Mouse (Mus musculus) hindbrain, embryonic 15.5 days (tissue): ENCODE measurements around the gene Cyp2w1. TPM values are rescaled to one million over a fixed set of nuclear protein-coding genes. Genes with fewer than 3 reads are reported as not detected.

Experiments used
- ATAC-seq: fragments of 200-750 bp; cut with Nextera tagmentation; 2 replicates; pipeline ENCODE4 v1.8.0; 2017; ENCODE audit warnings: low read depth, moderate number of reproducible peaks, moderate TSS enrichment; ENCODE audit not compliant: low FRiP score
- H3K27ac ChIP-seq: fragments of 300-500 bp; sonication (generic); replicated peaks from 2 replicates; pipeline ENCODE4 v1.5.1; 2015; ENCODE audit warnings: mild to moderate bottlenecking, inconsistent platforms
- H3K27me3 ChIP-seq: fragments of 300-500 bp; sonication (generic); 2 replicates; pipeline ENCODE4 v1.6.1; 2015; ENCODE audit warnings: control low read depth, inconsistent platforms
- H3K36me3 ChIP-seq: fragments of 300-500 bp; sonication (generic); 2 replicates; pipeline ENCODE4 v1.6.1; 2015; ENCODE audit warnings: control low read depth, inconsistent platforms
- H3K4me1 ChIP-seq: fragments of 300-500 bp; sonication (generic); replicated peaks from 2 replicates; pipeline ENCODE4 v1.6.1; 2015; ENCODE audit warnings: control low read depth, inconsistent platforms
- H3K4me2 ChIP-seq: fragments of 300-500 bp; sonication (generic); 2 replicates; pipeline ENCODE4 v1.6.1; 2015; ENCODE audit warnings: moderate library complexity, mild to moderate bottlenecking, inconsistent platforms
- H3K4me3 ChIP-seq: fragments of 300-500 bp; sonication (generic); 2 replicates; pipeline ENCODE4 v1.5.1; 2015; ENCODE audit warnings: mild to moderate bottlenecking, inconsistent platforms
- H3K9ac ChIP-seq: fragments of 300-500 bp; sonication (generic); 2 replicates; pipeline ENCODE4 v1.6.1; 2015; ENCODE audit warnings: inconsistent platforms
- H3K9me3 ChIP-seq: fragments of 300-500 bp; sonication (generic); 2 replicates; pipeline ENCODE4 v1.6.1; 2016; ENCODE audit warnings: control low read depth, inconsistent platforms
- WGBS: fragments of 180-500 bp; shearing (Covaris S2); methylation state at CpG from one replicate; pipeline ENCODE4 v1.1.7; 2015; 5-methylcytosine and 5-hydroxymethylcytosine counted together
- polyA plus RNA-seq: library from polyadenylated mRNA; unstranded; fragments of >200 nt; fragmentation: Nextera tagmentation; extraction: Ambion mirVana; gene quantifications from 2 replicates; pipeline ENCODE4 v1.2.1, GENCODE M21; 2015

Gene Cyp2w1
- not detected in 2 replicates for polyA plus RNA-seq

DNA sequence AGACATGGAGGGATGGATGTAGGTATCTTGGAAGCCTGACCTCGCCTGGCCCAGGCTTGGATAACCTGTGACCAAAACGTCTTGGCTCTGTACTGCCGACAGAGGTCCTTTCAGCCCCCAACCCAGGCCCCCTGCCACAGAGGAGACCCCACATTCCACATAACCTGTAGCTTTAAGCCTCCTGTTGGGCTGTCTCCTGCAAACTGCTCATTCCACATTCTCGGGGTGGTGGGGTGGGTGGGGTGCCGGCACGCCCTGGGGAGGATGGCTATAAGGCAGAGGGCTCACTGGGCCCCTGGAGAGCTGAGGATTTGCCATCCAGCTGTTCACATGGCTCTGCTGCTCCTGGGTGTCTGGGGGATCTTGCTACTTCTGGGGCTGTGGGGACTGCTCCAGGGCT, at the start of gene Cyp2w1:
Gene Cyp2w1 (plus strand): TSS at position 301 of the 400 bp plus-strand sequence.
- ATAC-seq = no peak
- no peaks in the 10 kb centered on the region for H3K9me3 ChIP-seq
- no peaks in the 10 kb centered on the region for H3K36me3 ChIP-seq
- 0 out of 2 replicates have a peak, but pooled peaks cover 7% of the 10 kb centered on the region for H3K27me3 ChIP-seq
- no peaks in the 10 kb centered on the region for H3K4me1 ChIP-seq
- H3K4me3 ChIP-seq = no peak within 1 kb of the TSS
- no peak within 1 kb of the TSS for H3K27ac ChIP-seq
- H3K4me2 ChIP-seq = no peak within 1 kb of the TSS
- H3K9ac ChIP-seq = no peak within 1 kb of the TSS
- WGBS = 62% methylated on average over 6 of the region's 6 CpGs

DNA sequence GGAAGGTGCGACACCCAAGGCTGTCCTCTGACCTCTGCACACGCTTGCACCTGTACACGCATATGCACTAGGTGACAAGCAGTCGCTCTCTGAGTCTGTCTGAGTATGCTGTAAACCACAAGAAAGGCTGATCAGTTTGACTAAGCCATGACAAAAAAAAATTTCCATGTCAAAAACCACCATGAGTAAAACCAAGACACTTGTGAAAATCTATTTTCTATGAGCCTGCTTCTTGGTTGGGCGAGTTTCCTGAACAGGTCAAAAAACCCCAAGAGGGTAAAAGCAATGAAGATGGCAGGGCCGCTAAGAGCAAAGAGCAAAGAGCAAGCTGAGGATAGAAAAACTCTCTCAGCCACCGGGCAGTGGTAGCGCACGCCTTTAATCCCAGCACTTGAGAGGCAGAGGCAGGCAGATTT, 48.8 kb upstream of the Cyp2w1 start:
- Histone ChIP-seq H3K27me3 (no peaks in the 10 kb centered on the region), H3K27ac (no peak overlapping the region), H3K4me1 (no peaks in the 10 kb centered on the region), H3K9ac (no peak overlapping the region), H3K4me2 (no peak overlapping the region), H3K9me3 (no peaks in the 10 kb centered on the region), H3K4me3 (no peak overlapping the region), H3K36me3 (peaks cover 6% of the 10 kb centered on the region; the same call in 1 of the 2 replicates)
- no peak for ATAC-seq
- 89% methylated on average over 9 of the region's 9 CpGs for WGBS

DNA sequence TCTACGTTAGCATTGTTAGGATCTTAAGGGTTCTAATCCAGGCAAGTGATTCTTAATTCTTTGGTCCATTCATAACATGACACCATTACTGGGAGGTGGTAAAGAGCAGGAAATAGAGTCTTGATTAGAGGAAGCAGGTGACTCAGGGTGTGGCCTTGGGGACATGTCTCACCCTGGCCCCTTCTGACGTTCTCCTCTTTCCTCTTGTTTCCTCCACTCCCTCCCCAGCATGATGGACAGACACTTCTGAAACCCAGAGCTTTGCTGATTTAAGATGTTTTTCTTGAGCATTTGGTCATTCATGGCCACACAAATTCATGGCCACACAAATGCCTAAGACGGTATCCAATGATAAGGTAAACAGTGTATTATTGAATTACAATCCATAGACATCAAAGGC, 42.5 kb upstream of the Cyp2w1 start:
- Histone ChIP-seq H3K9me3 (peaks cover 3% of the 10 kb centered on the region; the same call in 1 of the 2 replicates), H3K4me2 (no peak overlapping the region), H3K4me3 (no peak overlapping the region), H3K4me1 (no peaks in the 10 kb centered on the region), H3K36me3 (no peaks in the 10 kb centered on the region), H3K27me3 (no peaks in the 10 kb centered on the region), H3K9ac (no peak overlapping the region), H3K27ac (no peak overlapping the region)
- no peak for ATAC-seq
- 82% methylated on average over 3 of the region's 3 CpGs for WGBS

DNA sequence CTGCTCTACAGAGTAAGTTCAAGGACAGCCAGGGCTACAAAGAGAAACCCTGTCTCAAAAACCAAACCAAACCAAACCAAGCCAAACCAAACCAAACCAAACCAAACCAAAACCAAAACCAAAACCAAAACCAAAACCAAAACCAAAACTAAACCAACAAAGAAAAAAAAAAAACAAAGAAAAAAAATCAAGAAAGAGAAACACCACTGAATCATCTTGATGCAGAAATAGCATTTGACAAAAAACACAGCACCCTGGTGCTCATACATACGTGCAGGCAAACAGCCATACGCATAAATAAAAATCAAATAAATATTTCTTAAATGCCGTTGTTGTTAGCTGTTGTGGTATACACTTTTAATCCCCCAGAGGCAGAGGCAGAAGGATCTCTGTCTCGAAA, 41.9 kb upstream of the Cyp2w1 start:
- ATAC-seq = no peak
- no peaks in the 10 kb centered on the region for H3K36me3 ChIP-seq
- H3K9me3 ChIP-seq = peaks cover 3% of the 10 kb centered on the region; the same call in 1 of the 2 replicates
- H3K4me2 ChIP-seq = no peak overlapping the region
- H3K27ac ChIP-seq = no peak overlapping the region
- H3K27me3 ChIP-seq = no peaks in the 10 kb centered on the region
- no peak overlapping the region for H3K9ac ChIP-seq
- 95% methylated on average over 4 of the region's 4 CpGs for WGBS
- H3K4me3 ChIP-seq = no peak overlapping the region
- H3K4me1 ChIP-seq = no peaks in the 10 kb centered on the region

DNA sequence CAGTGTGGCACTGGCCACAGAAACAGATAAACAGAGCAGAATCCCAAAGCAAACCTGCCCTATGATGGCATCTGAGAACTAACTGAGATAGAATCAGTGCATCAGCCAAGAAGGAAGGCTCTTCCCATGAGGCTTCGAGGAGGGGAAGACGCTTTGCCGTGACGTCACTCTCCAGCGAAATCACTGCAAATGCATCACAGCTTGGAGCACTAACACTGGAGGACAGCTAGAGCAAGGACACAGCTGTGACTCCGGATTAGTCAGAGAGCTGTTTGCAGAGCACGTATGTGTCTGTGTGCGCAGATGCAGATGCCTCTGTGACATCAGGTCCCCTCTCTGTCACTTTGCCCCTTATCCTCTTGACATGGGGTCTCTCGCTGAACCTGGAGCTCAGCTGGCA, 40.6 kb upstream of the Cyp2w1 start:
- Histone ChIP-seq H3K36me3 (no peaks in the 10 kb centered on the region), H3K9ac (no peak overlapping the region), H3K27ac (no peak overlapping the region), H3K4me2 (no peak overlapping the region), H3K27me3 (no peaks in the 10 kb centered on the region), H3K9me3 (peaks cover 3% of the 10 kb centered on the region; the same call in 1 of the 2 replicates), H3K4me3 (no peak overlapping the region), H3K4me1 (no peaks in the 10 kb centered on the region)
- ATAC-seq = no peak
- WGBS = 87% methylated on average over 9 of the region's 9 CpGs

DNA sequence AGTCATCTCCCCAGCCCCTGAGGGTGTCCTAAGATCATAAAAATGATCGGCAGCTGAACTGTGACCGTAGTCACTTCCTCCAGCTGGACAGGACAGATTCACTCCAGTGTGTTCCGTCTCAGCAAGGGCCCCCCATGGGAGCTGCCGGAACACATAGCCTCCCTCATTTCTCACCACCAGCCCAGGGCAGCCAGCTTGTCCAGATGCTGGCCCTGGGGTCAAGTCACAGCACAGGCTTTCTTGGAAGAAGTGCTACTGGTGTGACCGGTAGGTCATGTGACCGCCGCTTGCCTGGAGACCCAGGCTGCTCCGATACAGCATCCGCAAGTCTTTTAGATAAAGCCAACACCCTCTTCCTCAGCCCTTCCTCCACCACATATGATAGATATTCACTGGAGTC, 38.9 kb upstream of the Cyp2w1 start:
- H3K4me3 ChIP-seq = no peak overlapping the region
- peaks cover 3% of the 10 kb centered on the region; the same call in 1 of the 2 replicates for H3K9me3 ChIP-seq
- no peaks in the 10 kb centered on the region for H3K27me3 ChIP-seq
- no peaks in the 10 kb centered on the region for H3K36me3 ChIP-seq
- H3K4me2 ChIP-seq = no peak overlapping the region
- H3K27ac ChIP-seq = no peak overlapping the region
- 78% methylated on average over 9 of the region's 9 CpGs for WGBS
- no peak for ATAC-seq
- no peak overlapping the region for H3K9ac ChIP-seq
- H3K4me1 ChIP-seq = no peaks in the 10 kb centered on the region

DNA sequence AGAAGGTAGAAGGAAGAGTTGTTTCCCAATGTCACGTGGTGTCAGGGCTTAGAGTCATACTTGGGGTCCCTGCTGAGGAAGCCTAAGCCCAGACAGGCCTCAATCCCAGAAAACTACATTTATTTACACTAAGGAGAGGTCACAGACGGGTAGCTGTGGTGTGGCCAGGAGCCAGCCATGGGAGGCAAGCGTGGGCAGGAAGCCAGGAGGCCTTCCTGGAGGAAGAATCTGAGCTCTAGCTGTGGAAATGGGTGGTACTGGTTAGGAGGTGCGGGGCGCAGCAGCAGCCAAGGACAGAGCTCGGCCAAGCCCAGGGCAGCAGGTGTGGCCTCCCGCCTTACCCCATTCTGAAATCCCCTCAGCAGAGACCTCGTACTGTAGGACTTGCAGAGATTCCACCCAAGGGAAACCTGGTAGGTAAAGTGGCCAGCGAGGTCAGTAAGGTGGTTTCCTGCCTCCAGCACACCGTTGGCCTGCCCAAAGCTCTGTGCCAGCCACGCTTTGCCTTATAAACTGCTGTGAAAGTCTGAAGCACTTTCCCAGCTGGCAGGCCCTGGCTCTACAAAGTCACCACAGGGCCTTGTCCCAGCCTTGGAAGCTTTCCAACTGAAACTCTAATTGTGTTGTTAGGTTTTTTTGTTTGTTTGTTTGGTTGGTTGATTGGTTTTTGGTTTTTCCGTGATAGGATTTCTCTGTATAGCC, 37.3 kb upstream of the Cyp2w1 start:
- Histone ChIP-seq H3K9ac (no peak overlapping the region), H3K9me3 (peaks cover 3% of the 10 kb centered on the region; the same call in 1 of the 2 replicates), H3K4me1 (no peaks in the 10 kb centered on the region), H3K36me3 (no peaks in the 10 kb centered on the region), H3K4me2 (no peak overlapping the region), H3K27me3 (no peaks in the 10 kb centered on the region), H3K4me3 (no peak overlapping the region), H3K27ac (no peak overlapping the region)
- 78% methylated on average over 12 of the region's 12 CpGs for WGBS
- ATAC-seq = no peak

DNA sequence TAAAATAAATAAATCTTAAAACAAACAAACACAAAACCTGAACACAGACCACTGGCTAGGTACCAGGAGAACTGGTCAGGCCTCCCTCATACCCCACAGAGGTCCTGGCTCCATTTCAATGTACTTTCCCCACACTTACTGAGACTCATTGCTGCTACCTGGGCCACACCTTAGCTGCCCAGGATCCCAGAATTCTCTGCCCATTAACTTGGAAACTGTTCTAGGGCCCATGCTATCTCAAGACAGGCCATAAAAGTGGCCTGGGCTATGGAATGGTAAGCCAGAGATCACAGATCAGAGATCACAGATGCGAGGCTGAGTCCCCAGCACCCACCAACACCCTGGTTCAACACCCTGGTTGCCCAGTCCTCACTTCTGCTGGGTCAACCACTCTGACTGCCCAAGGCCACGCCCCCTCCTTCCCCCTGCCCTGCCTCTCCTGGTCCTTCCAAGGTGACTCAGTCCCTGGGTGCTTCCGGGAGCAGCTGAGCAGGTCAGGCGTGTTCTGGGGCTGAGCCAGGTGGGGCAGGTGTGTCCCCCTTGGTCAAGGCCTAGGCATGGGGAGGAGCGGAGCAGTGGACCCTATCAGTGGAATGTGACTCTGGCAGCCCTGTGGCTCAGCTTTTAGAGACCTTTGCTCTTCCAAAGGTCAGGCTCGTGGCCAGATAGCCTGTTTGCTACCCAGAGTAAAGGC, 35.3 kb upstream of the Cyp2w1 start:
- Histone ChIP-seq H3K36me3 (no peaks in the 10 kb centered on the region), H3K4me2 (no peak overlapping the region), H3K9me3 (no peaks in the 10 kb centered on the region), H3K4me3 (no peak overlapping the region), H3K4me1 (no peaks in the 10 kb centered on the region), H3K27me3 (no peaks in the 10 kb centered on the region), H3K27ac (no peak overlapping the region), H3K9ac (no peak overlapping the region)
- no peak for ATAC-seq
- 81% methylated on average over 6 of the region's 6 CpGs for WGBS

DNA sequence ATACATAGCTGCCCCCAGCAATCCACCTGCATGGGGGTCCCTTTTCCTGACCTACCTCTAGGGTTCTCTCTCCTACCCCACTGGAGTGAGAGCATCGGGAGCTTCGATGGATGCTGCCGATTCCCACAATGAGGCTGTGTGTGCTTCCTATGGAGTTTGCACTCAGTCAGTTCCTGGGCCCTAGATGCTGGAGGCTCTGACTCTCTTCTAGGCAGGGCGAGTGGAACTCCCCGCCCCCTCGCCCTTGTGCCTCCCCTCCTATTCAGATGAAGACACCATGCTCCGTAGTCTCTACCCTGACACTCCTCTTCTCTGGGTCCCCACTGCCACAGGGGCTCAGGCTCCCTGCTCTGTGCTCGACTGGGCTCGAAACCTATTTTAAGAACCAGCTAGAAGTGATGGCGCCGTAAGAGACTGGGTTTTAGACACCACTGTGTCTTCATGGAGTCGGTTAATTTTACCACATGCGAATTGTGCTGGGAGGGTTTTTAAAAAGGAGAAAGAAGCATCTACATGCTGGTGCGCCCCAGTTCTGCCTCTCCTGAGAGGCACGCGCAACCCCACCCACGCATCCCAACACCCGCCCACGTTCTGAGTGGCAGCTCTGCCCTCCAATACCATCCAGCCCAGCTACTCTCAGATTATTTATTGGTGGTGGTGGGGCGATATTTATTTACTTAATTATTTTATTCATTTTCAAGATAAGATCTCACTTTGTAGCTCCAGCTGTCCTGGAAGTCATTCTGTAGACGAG, 34.5 kb upstream of the Cyp2w1 start:
- 65% methylated on average over 21 of the region's 21 CpGs for WGBS
- Histone ChIP-seq H3K4me3 (no peak overlapping the region), H3K9me3 (no peaks in the 10 kb centered on the region)

DNA sequence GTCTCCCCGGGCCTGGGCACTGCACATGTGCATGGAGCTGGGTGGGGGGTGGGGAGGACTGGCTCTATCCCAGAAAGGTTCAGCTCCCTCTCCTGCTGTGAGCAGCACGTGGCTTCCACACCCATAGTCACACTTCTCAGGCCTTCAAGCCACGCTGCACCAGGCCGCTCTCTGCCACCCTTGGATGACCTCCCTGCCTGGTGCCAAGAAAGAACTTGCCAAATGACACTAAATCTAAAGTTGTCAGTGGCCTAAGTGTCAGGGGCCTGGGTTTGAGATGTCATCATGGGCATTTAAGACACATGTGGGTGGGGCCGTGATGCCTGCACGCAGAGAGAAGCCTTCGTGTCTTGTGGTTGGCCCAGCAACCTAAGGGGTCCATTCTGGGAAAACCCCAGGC, 32.0 kb upstream of the Cyp2w1 start:
- no peak overlapping the region for H3K27ac ChIP-seq
- no peak overlapping the region for H3K4me3 ChIP-seq
- no peaks in the 10 kb centered on the region for H3K9me3 ChIP-seq
- WGBS = 78% methylated on average over 7 of the region's 7 CpGs
- no peak overlapping the region for H3K4me2 ChIP-seq
- no peak for ATAC-seq
- H3K27me3 ChIP-seq = 0 out of 2 replicates have a peak, but pooled peaks cover 3% of the 10 kb centered on the region
- peaks cover 21% of the 10 kb centered on the region for H3K4me1 ChIP-seq
- H3K9ac ChIP-seq = no peak overlapping the region
- H3K36me3 ChIP-seq = no peaks in the 10 kb centered on the region

More for the DNA sequence above, 34.5 kb upstream of the Cyp2w1 start:
- Histone ChIP-seq H3K4me1 (peaks cover under 1% of the 10 kb centered on the region), H3K27me3 (no peaks in the 10 kb centered on the region), H3K27ac (no peak overlapping the region), H3K36me3 (no peaks in the 10 kb centered on the region), H3K4me2 (no peak overlapping the region), H3K9ac (no peak overlapping the region)
- ATAC-seq = no peak

DNA sequence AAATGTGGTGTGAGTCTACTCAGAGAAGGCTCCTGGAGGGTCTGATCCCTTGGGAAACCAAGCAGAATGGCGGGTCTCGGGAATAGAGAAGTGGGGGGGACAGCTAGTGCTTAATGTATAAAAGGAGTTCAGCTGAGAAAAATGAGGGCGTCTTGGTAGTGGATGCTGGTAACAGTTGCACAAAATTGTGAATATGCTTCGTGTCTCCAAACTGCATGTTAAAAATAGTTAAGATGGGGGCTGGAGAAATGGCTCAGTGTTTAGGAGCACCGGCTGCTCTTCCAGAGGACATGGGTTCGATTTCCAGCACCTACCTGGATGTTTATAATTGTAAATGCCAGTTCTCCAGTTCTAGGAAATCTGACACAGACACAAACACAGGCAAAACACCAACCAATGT, 31.1 kb upstream of the Cyp2w1 start:
- Histone ChIP-seq H3K9me3 (no peaks in the 10 kb centered on the region), H3K9ac (no peak overlapping the region), H3K36me3 (no peaks in the 10 kb centered on the region), H3K4me2 (no peak overlapping the region), H3K27ac (no peak overlapping the region), H3K4me3 (no peak overlapping the region), H3K4me1 (peaks cover 28% of the 10 kb centered on the region), H3K27me3 (0 out of 2 replicates have a peak, but pooled peaks cover 3% of the 10 kb centered on the region)
- 85% methylated on average over 6 of the region's 6 CpGs for WGBS
- no peak for ATAC-seq
